Mouse (Mus musculus) thymus, postnatal 4 days (tissue): ENCODE measurements around the gene Rbpms2.

Source experiments
- DNase-seq: peaks from one replicate; pipeline ENCODE4 v3.0.0; 2021

Gene Rbpms2

DNA sequence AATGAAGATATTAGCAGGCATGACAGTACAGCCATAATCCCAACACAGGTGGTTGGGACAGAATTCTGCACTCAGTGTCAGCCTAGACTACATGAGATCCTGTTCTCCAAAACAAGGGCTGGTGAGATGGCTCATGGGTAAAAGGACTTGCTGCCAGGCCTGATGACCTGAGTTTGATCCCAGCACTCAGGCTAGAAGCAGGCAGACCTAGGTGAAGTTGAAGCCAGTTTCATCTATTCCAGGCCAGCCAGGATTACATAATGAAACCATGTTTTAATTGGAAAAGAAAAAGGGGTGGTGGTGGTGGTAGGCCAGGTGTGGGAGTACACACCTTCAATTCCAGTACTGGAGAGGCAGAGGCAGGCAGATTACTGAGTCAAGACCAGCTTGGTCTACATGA lies 68.5 kb downstream of the Rbpms2 start:
- DNase-seq, result no peak

DNA sequence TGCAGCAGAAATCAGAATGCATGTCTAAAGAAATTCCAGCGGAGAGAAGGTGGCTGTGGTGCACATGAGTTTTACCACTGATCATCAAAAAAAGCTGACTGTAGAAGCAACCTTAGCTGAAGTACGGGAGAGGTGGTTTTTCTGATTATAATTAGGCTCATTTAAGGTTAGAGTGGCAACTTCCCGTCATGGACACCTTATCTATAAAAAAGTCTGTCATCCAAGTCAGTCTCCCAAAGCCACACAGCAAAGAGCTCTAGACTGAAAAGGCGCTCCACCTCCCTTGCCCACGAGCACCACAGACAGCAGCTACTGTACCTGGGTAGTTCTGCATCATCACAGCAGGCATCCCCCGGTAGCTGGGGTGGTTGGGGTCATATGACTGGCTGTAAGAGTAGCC lies 71.1 kb downstream of the Rbpms2 start:
- DNase-seq, result no peak

DNA sequence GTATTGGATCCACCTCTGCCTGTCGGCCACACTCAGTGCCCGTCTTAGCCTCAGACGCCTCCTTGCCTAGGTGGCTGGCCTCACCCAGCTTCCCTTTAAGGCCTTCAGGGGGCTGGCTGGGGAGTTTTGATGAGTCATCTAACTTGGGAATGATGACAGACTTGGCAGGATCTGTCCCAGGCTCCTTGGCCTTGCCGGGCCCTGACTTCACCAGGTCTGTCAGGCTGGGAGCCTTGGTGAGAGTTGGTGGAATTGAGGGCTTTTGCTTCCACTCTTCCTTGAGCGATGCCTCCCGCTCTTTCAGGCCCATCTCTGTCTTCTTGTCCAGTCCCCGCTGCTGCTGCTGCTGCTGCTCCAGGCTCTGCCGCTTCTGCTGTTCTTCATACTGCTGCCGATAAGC lies 72.8 kb downstream of the Rbpms2 start:
- DNase-seq, result no peak

DNA sequence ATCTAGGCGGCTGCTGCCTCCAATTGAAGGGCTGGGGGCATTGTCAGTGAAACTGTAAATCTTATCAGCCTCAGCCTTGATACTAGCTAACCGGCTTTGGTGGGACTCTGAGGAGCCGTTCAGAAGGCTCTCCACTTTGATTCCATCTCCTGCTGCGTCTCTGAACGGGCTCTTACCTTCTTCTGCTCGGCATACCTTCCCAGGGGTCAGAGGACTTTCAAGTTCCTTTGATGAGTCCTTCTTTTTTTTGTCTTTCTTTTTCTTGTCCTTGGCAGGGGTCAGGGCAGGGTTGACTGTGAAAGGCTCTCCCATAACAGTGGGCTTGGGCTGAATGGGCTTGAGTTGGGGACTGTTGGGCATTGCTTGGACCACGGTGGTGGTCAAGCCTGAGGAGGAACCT lies 73.8 kb downstream of the Rbpms2 start:
- no peak for DNase-seq

DNA sequence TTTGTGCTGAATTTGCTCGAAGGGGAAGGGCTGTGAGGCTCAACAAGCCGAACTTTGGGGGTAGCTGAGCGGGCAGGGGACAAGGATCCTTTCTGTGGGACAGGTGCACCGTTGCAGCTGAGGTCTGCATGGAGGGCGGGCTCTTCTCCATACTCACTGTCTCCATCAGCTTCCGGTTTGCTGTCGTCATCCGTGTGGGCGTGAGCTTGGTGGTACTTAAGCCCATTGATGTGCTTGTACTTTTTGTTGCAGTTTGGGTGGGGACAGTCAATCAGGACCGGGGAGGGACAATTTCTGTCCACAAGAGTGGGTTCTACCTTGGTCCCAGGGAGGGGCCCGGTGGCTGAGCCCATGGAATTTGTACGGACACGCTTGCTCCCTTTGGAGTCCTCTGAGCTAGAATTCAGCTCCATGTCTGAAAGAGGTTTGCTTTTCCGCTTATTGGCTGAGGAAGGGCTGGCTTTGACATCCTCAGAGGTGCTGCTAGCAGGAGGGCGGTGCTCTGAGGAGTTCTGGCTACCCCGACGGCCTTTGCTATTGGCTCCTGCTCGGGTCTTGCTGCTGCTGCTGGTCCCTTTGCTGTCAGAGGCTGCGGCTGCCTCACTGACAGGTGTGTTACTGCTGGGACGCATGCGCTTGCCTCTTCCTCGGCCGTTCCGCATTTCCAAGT lies 74.6 kb downstream of the Rbpms2 start:
- DNase-seq, result no peak
